Mouse (Mus musculus): Measurements from ENCODE around the gene Mogs.

GRCm38 (mm10) chr6:83086121-83087035 is 28.9 kb upstream of the Mogs start, which contains the start of gene Lbx2:
- TF ChIP-seq CTCF (IDR thresholded peaks at IDR 0.05): no peak
- TF ChIP-seq EP300 (IDR thresholded peaks at IDR 0.05): no peak
